Mouse (Mus musculus): Measurements from ENCODE around the gene Apol11b. TPM values are rescaled to one million over a fixed set of nuclear protein-coding genes. Genes with fewer than 3 reads are reported as not detected.
"Not testable (repeated sequence)": the region's sequence is repeated elsewhere in the genome, so short reads cannot be mapped to it uniquely, and the experiment has no call there.

Apol11b gene
- not detected for total RNA-seq (2021)
- long read RNA-seq, experiment 1 = 0 reads
- long read RNA-seq, experiment 2 = 0 reads

GRCm38 (mm10) chr15:77643176-77643575 is at the start of gene Apol11b:
TSS of gene Apol11b (minus strand) at chr15:77643286.
- DNase-seq (ENCODE audit: low spot score in 2 of 2) = not testable (repeated sequence)

GRCm38 (mm10) chr15:77691532-77692311 is 48.6 kb upstream of the Apol11b start:
- DNase-seq (ENCODE audit: low spot score in 2 of 2) = not testable (repeated sequence)

GRCm38 (mm10) chr15:77683944-77684343 is 40.9 kb upstream of the Apol11b start:
- peak; percentile 17 to 47 for DNase-seq (ENCODE audit: low spot score in 2 of 2)

DNA sequence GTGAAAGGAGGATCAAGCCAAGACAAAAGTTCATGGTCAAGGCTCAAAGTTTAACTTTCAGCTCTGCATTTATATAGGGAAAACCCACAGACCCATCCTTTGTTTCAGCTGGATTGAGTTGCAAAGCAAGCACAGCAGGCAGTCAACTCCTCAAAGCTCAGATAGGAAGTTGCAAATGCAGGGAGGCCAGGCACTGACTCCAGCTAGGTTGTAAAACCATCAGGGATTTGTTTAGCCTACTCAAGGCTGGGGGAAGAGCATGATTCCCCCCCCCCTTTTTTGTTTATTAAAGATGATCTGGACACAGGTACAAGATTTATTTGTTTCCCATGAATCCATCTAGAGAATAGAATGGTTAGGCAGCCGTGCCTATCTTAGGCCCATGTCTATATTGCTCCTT is 31.0 kb upstream of the Apol11b start:
- not testable (repeated sequence) for DNase-seq (ENCODE audit: low spot score in 2 of 2)

DNA sequence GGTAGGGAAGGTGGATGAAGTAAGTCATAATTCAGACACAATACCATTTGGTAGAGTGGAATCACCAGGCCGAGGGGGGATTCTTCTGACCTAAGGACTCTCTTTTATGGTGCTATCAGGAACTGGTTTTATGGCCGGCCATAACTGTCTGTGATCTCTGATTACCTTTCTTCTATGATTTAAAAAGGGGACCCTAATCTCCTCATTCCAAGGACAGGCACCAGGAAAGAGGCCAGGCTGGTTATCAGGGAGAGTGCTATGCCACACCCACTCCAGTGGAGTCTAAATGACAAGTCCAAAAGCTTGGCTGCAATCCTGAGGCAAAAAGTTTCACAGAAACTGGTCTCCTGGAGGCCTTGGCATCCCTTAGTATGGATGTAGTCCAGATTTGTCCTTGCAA is 18.8 kb upstream of the Apol11b start:
- DNase-seq (ENCODE audit: low spot score in 2 of 2) = not testable (repeated sequence)

DNA sequence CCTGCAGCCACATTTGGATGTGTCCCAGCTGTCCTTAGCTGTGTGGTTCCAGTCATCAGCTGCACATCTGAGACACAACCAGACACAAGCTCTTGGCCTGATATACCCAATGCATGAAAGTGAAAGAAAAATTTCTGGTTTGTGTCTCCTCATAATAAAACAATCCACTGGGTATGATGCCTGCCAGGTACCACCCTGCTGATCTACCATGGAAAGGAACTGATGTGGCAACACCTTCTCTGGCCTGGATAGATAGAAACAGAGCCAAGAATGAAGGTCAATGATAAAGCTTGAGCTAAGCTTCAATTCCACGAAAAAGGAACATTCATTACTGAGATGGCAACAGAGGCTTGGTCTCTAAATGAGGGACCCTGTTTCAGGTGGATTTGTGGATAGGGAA is 16.7 kb upstream of the Apol11b start:
- DNase-seq (ENCODE audit: low spot score in 2 of 2) = not testable (repeated sequence)

GRCm38 (mm10) chr15:77651143-77651542 is 8.1 kb upstream of the Apol11b start:
- DNase-seq (ENCODE audit: low spot score in 2 of 2) = not testable (repeated sequence)

DNA sequence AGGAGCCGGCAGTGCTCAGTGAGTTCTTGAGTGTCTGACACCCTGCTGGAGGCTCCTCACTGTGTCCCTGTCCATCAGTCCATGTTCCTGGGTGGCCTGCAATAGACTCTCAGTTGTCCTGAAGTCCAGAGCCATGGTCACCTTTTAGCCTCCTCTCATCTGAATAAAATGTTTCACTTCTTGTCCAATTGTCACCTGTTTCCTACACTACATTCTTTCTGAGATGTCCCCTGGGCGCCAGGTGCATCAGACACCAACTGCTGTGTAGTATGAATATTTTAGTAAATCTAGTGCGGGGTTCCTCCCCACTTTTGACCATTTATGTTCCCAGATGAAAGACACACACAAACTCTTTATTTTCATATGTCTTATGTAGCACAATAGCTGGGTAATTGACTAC is 13.3 kb downstream of the Apol11b start:
- DNase-seq (ENCODE audit: low spot score in 2 of 2) = not testable (repeated sequence)

- DNase-seq (ENCODE audit: low spot score in 2 of 2) = not testable (repeated sequence)
These were observed 14.4 kb downstream of the Apol11b start for GRCm38 (mm10) chr15:77628647-77629046.

DNA sequence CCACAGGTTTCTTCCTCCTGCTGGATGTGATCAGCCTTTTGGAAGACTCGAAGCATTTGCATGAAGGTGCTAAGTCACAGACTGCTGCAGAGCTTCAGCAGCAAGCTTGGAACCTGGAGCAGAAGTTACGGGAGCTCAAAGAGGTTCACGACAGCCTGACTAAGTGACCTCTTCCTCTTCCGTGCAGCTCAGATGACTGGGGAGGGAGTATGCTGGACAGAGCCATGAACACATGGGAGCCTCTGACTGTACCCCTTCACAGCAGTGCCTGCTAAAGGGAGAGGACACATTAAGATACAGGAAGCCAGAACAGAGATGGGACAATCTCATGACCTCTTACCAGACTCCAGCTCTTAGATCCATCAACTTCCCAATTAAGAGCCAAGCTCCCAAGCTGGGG is 16.6 kb downstream of the Apol11b start:
- DNase-seq (ENCODE audit: low spot score in 2 of 2) = not testable (repeated sequence)

GRCm38 (mm10) chr15:77624710-77625109 is 18.4 kb downstream of the Apol11b start:
- no peak for DNase-seq (ENCODE audit: low spot score in 2 of 2)

GRCm38 (mm10) chr15:77606069-77606468 is 37.0 kb downstream of the Apol11b start:
- no peak for DNase-seq (ENCODE audit: low spot score in 2 of 2)

GRCm38 (mm10) chr15:77598958-77599357 is 44.1 kb downstream of the Apol11b start, which contains the start of gene Gm36245:
TSS of gene Gm36245 (plus strand) at chr15:77599258.
- DNase-seq (ENCODE audit: low spot score in 2 of 2) = no peak

DNA sequence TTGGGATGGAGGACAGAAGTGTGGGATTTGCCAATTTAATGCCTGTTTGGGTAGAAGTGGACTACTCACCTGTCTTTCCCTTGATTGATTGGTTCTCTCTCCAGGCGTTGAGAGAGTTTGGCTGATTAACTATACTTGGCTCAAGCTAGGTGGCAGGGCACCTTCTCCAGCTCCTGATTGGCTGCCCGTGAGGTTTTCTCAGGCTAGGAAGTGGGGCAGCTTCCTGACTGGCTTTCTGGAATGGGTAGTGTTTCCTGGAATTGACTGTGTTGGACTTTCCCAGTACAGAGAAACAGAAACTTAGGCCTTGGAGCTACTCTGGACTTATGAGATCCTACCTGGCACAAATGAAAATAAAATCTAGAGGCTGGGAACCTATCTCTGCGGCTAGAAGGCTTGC is 44.7 kb downstream of the Apol11b start:
- no peak for DNase-seq (ENCODE audit: low spot score in 2 of 2)

DNA sequence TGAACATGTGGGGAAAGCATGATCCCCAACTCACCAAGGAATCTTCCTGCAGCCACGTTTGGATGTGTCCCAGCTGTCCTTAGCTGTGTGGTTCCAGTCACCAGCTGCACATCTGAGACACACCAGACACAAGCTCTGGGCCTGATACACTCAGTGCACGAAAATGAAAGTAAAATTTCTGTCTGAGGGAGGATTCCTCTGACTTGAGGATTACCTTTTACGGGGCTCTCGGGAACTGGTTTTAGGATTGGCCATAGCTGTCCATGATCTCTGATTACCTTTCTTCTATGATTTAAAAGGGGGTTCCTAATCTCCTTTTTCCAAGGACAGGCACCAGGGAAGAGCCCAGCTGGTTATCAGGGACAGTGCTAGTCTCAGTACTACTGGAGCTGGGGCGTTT is 47.1 kb downstream of the Apol11b start, which contains the start of gene Apol10b:
Gene Apol10b, minus strand, starts transcription at position 165 of the 400 bp plus-strand sequence.
- DNase-seq (ENCODE audit: low spot score in 2 of 2) = no peak

GRCm38 (mm10) chr15:77593557-77593956 is 49.5 kb downstream of the Apol11b start:
- DNase-seq (ENCODE audit: low spot score in 2 of 2) = no peak

GRCm38 (mm10) chr15:77590881-77591280 is 52.2 kb downstream of the Apol11b start:
- no peak for DNase-seq (ENCODE audit: low spot score in 2 of 2)

- no peak for DNase-seq (ENCODE audit: low spot score in 2 of 2)
These were observed 54.1 kb downstream of the Apol11b start for GRCm38 (mm10) chr15:77588981-77589380.

DNA sequence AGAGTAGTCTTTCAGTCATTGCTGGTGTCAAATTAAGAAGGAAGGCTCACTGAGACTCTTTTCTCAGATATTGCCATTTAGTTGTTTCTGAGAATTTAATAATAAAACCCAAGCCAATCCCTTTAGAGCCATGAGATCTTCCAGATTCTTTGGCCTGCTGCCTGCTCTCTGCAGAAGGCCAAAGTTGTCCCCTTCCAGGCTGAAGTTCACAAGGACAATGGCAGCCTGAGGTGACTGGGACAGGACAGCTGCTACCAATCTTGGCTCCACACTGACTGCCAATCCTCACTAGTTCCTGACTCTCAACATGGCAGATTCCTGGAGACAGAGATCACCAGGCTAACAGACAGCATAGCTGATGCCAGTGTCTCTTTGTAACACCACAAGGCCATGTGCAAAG is 56.1 kb downstream of the Apol11b start:
- no peak for DNase-seq (ENCODE audit: low spot score in 2 of 2)

Data from gastrocnemius, postnatal 4 days (tissue).